Mouse (Mus musculus) stomach, postnatal 0 days (tissue): ENCODE data around the gene Crnkl1. TPM values are rescaled to one million over a fixed set of nuclear protein-coding genes. Genes with fewer than 3 reads are reported as not detected.

Experiments
- ATAC-seq: fragments of 200-750 bp; cut with Nextera tagmentation; 2 replicates; pipeline ENCODE4 v1.8.0; 2017; ENCODE audit not compliant: low FRiP score, low TSS enrichment
- DNase-seq: peaks from one replicate; pipeline ENCODE4 v3.0.0-alpha.2; 2016; ENCODE audit warnings: low spot score
- H3K27ac ChIP-seq: fragments of 300-500 bp; sonication (generic); replicated peaks from 2 replicates; pipeline ENCODE4 v1.5.1; 2014; ENCODE audit warnings: mild to moderate bottlenecking, control low read depth
- H3K27me3 ChIP-seq: fragments of 300-500 bp; sonication (generic); 2 replicates; pipeline ENCODE4 v1.6.1; 2014; ENCODE audit warnings: low read length; ENCODE audit not compliant: control insufficient read depth, insufficient read depth
- H3K36me3 ChIP-seq: fragments of 300-500 bp; sonication (generic); 2 replicates; pipeline ENCODE4 v1.6.1; 2014; ENCODE audit warnings: low read length, mixed read lengths; ENCODE audit not compliant: control insufficient read depth, insufficient read depth
- H3K4me1 ChIP-seq: fragments of 300-500 bp; sonication (generic); replicated peaks from 2 replicates; pipeline ENCODE4 v1.6.1; 2014; ENCODE audit warnings: antibody characterized with exemption; ENCODE audit not compliant: control insufficient read depth, insufficient read depth
- H3K4me2 ChIP-seq: fragments of 300-500 bp; sonication (generic); replicated peaks from 2 replicates; pipeline ENCODE4 v1.6.1; 2014; ENCODE audit warnings: low read depth, mild to moderate bottlenecking, control low read depth, moderate library complexity
- H3K4me3 ChIP-seq: fragments of 300-500 bp; sonication (generic); 2 replicates; pipeline ENCODE4 v1.5.1; 2014; ENCODE audit warnings: low read depth, low read length, control low read depth
- H3K9ac ChIP-seq: fragments of 300-500 bp; sonication (generic); 2 replicates; pipeline ENCODE4 v1.6.1; 2014; ENCODE audit warnings: mild to moderate bottlenecking, low read length, control low read depth, mixed read lengths
- H3K9me3 ChIP-seq: fragments of 300-500 bp; sonication (generic); 2 replicates; pipeline ENCODE4 v1.6.1; 2016; ENCODE audit warnings: low read length; ENCODE audit not compliant: control insufficient read depth
- CTCF ChIP-seq: IDR thresholded peaks from 2 replicates; pipeline ENCODE4 v1.5.1; 2016; ENCODE audit warnings: antibody characterized with exemption, low read depth, mild to moderate bottlenecking, moderate library complexity
- EP300 ChIP-seq: optimal IDR thresholded peaks from 2 replicates; pipeline ENCODE3; 2016; ENCODE audit warnings: antibody characterized with exemption
- WGBS: fragments of 180-500 bp; shearing (Covaris S2); extraction: QIAGEN DNeasy Blood & Tissue Kit; methylation state at CpG from one replicate; pipeline ENCODE4 v1.1.7; 2014; 5-methylcytosine and 5-hydroxymethylcytosine counted together
- polyA plus RNA-seq: library from polyadenylated mRNA; unstranded; fragments of >200 nt; fragmentation: Nextera tagmentation; extraction: Ambion mirVana; gene quantifications from 2 replicates; pipeline ENCODE4 v1.2.1, GENCODE M21; 2015

The Crnkl1 gene
- polyA plus RNA-seq, 1 experiment from 2014 or later: 15.2 TPM

DNA sequence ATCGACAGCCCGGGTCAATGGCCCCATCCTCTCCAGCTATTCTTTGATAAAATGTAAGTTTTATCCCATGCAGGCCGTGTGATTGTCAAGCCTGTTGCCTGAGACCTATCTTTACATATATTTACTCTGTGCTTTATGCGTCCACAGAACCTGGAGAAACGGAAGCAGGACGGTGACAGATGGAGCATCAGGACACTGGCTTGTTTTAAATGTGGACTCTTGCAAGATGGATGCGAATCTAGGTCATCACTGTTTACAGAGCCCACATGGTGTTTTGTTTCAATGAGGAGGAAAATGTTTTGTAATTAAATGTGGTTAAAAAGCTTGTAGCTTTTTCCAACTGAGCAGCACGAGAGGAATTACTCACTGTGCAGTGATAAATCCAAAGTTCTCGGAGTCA lies 36.7 kb downstream of the Crnkl1 start:
- ATAC-seq (no peak), DNase-seq (no peak)
- Histone ChIP-seq H3K4me2 (no peak overlapping the region), H3K36me3 (no peaks in the 10 kb centered on the region), H3K27me3 (no peaks in the 10 kb centered on the region), H3K9me3 (no peaks in the 10 kb centered on the region), H3K27ac (no peak overlapping the region), H3K4me1 (no peaks in the 10 kb centered on the region), H3K4me3 (no peak overlapping the region), H3K9ac (no peak overlapping the region)
- TF ChIP-seq CTCF (no peak), EP300 (no peak)
- 50% methylated on average over 9 of the region's 9 CpGs for WGBS

DNA sequence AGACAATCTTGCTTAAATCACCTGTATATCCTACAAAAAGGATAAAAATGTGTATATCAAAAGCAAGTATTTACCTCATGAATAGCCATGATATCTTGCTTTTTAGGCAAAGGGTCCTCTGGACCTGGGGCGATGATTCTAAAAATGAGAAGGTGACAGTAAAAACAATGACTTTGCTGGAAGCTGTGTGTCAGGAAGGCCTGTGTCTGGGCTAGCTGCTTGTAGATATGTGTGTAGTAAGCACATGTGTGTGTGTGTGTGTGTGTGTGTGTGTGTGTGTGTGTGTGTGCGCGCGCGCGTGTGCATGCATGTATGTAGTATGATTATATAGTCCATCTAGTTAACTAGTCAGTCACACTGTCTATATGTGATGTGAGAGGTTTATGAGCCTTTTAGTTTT lies 41.1 kb downstream of the Crnkl1 start:
- H3K4me3 ChIP-seq: no peak overlapping the region
- DNase-seq (no peak), ATAC-seq (no peak)
- no peaks in the 10 kb centered on the region for H3K4me1 ChIP-seq
- H3K36me3 ChIP-seq: no peaks in the 10 kb centered on the region
- WGBS: 97% methylated on average over 6 of the region's 6 CpGs
- no peaks in the 10 kb centered on the region for H3K27me3 ChIP-seq
- no peak overlapping the region for H3K27ac ChIP-seq
- no peak overlapping the region for H3K9ac ChIP-seq
- no peaks in the 10 kb centered on the region for H3K9me3 ChIP-seq
- TF ChIP-seq CTCF (no peak), EP300 (no peak)
- no peak overlapping the region for H3K4me2 ChIP-seq

DNA sequence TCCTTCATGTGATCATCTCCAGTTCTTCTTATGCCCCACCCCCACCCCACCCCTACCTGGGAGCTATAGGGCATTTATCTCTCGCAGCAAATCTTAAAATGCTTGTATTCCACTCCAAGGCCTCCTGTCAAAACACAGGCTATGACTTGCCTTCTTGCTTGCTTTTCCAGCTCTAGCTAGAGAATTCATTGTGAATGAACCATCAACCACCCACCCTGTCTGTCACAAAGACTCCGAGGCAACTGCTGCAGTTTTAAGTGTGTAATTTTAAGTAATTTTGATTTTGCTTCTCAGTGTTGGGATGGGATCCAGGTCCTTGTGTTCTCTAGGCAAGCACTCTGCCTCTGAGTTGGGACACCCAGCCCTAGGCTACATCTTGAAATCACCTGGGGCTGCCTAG lies 44.2 kb downstream of the Crnkl1 start:
- no peaks in the 10 kb centered on the region for H3K9me3 ChIP-seq
- no peak overlapping the region for H3K27ac ChIP-seq
- TF ChIP-seq EP300 (no peak), CTCF (no peak)
- no peak overlapping the region for H3K4me2 ChIP-seq
- WGBS: 73% methylated on average over 2 of the region's 2 CpGs
- H3K27me3 ChIP-seq: no peaks in the 10 kb centered on the region
- no peak overlapping the region for H3K9ac ChIP-seq
- H3K4me3 ChIP-seq: no peak overlapping the region
- 0 out of 2 replicates have a peak, but pooled peaks cover 2% of the 10 kb centered on the region for H3K4me1 ChIP-seq
- ATAC-seq (no peak), DNase-seq (no peak)
- peaks cover 10% of the 10 kb centered on the region for H3K36me3 ChIP-seq

DNA sequence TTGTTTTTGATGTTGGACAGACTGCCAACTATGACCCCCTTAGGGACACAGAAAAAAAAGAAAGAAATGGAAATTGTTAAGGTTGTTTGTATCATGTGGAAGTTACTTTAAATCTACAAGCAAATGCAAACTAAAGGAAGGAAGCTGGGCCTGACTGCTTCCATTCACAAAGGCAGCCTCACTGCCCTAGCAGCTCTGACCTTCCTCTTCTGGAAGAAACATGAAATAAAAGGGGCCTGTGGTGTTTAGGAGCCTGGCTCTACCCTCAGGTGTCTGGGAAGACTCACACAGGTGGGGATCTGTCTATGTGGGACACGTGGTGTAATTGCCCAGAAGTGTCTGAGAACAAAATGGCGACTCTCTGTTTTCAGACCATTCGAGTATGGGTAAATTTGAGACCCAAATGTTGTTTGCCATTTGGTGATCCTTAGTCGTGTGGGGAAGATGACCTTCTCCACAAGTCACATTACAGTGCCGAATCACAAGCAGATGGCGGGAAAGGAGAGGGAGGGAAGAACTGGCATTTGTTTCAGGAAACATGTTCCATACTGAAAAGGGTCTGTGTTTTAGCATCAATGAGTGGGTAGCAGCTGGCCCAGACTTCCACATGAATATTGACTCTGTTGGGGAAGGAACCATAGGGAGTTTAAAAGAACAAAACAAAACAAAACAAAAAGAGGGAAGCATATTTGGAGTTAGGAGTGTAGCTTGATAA lies 45.9 kb downstream of the Crnkl1 start:
- Histone ChIP-seq H3K27ac (peak overlapping the region; percentile 82), H3K9ac (no peak overlapping the region), H3K27me3 (no peaks in the 10 kb centered on the region), H3K4me2 (no peak overlapping the region), H3K4me3 (no peak overlapping the region), H3K4me1 (peaks cover 2% of the 10 kb centered on the region; the same call in 1 of the 2 replicates), H3K9me3 (no peaks in the 10 kb centered on the region), H3K36me3 (peaks cover 13% of the 10 kb centered on the region)
- TF ChIP-seq EP300 (no peak), CTCF (no peak)
- DNase-seq (no peak), ATAC-seq (no peak)
- 61% methylated on average over 6 of the region's 6 CpGs for WGBS

DNA sequence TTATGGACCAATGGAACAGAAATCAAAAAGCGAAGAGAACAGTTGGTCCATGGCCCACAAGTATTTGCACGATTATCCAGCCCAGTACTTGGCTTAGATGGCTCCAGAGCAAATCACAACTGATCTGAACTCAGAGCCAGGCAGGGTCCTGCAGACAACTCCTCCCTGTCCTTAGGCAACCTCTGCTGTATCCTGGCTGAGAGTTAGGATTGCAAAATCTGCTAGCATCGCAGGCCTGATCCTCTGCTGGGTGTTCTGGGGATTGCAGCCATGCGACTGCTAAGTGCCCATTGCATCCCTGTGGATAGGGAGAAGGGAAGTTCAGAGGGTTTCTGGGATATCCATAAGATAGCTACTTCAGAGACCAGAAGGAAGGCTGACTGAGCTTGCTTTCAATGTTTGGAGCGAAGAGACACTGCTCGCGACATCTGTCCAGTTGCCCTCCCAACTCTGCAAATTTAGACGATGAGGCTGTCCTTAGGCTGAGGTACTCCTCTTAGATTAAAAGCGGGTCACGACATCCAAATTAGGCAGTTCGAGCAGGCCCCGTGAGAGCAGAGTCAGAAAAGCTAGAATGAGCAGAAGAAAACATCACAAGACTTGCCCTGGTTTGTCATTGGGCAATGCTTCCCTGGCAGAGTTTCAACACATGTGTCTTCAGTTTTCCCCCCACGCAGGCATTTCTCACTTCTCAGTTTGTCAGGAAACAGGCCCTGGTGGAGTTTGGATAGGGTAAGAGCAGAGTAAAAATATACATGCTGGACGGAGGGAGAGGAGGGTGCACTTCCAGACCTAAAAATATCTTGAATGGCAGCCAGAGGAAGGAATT lies 46.7 kb downstream of the Crnkl1 start:
- Histone ChIP-seq H3K27me3 (no peaks in the 10 kb centered on the region), H3K4me3 (no peak overlapping the region), H3K9ac (no peak overlapping the region), H3K27ac (peak overlapping the region; percentile 82), H3K4me1 (peaks cover 2% of the 10 kb centered on the region; the same call in 1 of the 2 replicates), H3K36me3 (peaks cover 13% of the 10 kb centered on the region), H3K4me2 (no peak overlapping the region), H3K9me3 (no peaks in the 10 kb centered on the region)
- ATAC-seq (peak; percentile 70), DNase-seq (peak; percentile 50)
- TF ChIP-seq EP300: no peak
- peak; percentile 71 for TF ChIP-seq CTCF
- WGBS: 42% methylated on average over 14 of the region's 14 CpGs
